Mouse (Mus musculus): Measurements from ENCODE around the gene Rin2. TPM values are rescaled to one million over a fixed set of nuclear protein-coding genes. Genes with fewer than 3 reads are reported as not detected.

The Rin2 gene
- total and polyA plus RNA-seq, 2 experiments from 2014 or later: 13.1 to 16.8 TPM

GRCm38 (mm10) chr2:145797851-145798250 is 122.8 kb downstream of the Rin2 start:
- WGBS: 25% methylated on average over 1 of the region's 1 CpGs
- ATAC-seq (ENCODE audit: insufficient read depth, low read depth): no peak
- no peak overlapping the region for H3K27ac ChIP-seq (ENCODE audit: low read depth)

GRCm38 (mm10) chr2:145798954-145799353 is 123.9 kb downstream of the Rin2 start:
- Histone ChIP-seq H3K4me2 (ENCODE audit: low read depth, low read length) (no peak overlapping the region), H3K4me3 (ENCODE audit: low read depth, low read length) (no peak overlapping the region), H3K9me3 (replicated peaks; ENCODE audit: control insufficient read depth, low read length) (no peaks in the 10 kb centered on the region), H3K4me1 (ENCODE audit: control insufficient read depth, insufficient read depth) (no peaks in the 10 kb centered on the region; the same call in 1 of the 2 replicates), H3K27ac (ENCODE audit: low read depth) (no peak overlapping the region), H3K36me3 (replicated peaks; ENCODE audit: control insufficient read depth, insufficient read depth, low read length) (0 out of 2 replicates have a peak, but pooled peaks cover 7% of the 10 kb centered on the region), H3K27me3 (ENCODE audit: control insufficient read depth, insufficient read depth, low read length) (no peaks in the 10 kb centered on the region), H3K9ac (replicated peaks; ENCODE audit: low read depth, low read length) (no peak overlapping the region)
- 72% methylated on average over 3 of the region's 3 CpGs for WGBS
- TF ChIP-seq EP300 (IDR thresholded peaks at IDR 0.05; ENCODE audit: low read depth): no peak
- no peak for DNase-seq (ENCODE audit: low spot score)
- ATAC-seq (ENCODE audit: insufficient read depth, low read depth): no peak

More at GRCm38 (mm10) chr2:145797851-145798250, 122.8 kb downstream of the Rin2 start:
- Histone ChIP-seq H3K9me3 (replicated peaks; ENCODE audit: control insufficient read depth, low read length) (no peaks in the 10 kb centered on the region), H3K4me2 (ENCODE audit: low read depth, low read length) (no peak overlapping the region), H3K27me3 (ENCODE audit: control insufficient read depth, insufficient read depth, low read length) (no peaks in the 10 kb centered on the region), H3K9ac (replicated peaks; ENCODE audit: low read depth, low read length) (no peak overlapping the region), H3K36me3 (replicated peaks; ENCODE audit: control insufficient read depth, insufficient read depth, low read length) (0 out of 2 replicates have a peak, but pooled peaks cover 7% of the 10 kb centered on the region), H3K4me3 (ENCODE audit: low read depth, low read length) (no peak overlapping the region), H3K4me1 (ENCODE audit: control insufficient read depth, insufficient read depth) (no peaks in the 10 kb centered on the region; the same call in 1 of the 2 replicates)
- no peak for DNase-seq (ENCODE audit: low spot score)
- TF ChIP-seq CTCF (IDR thresholded peaks at IDR 0.05; ENCODE audit: low read depth) (no peak), EP300 (IDR thresholded peaks at IDR 0.05; ENCODE audit: low read depth) (no peak)

- 86% methylated on average over 9 of the region's 9 CpGs for WGBS
- no peak for DNase-seq (ENCODE audit: low spot score)
- TF ChIP-seq EP300 (IDR thresholded peaks at IDR 0.05; ENCODE audit: low read depth): no peak
- TF ChIP-seq CTCF (IDR thresholded peaks at IDR 0.05; ENCODE audit: low read depth): no peak
- H3K9ac ChIP-seq (replicated peaks; ENCODE audit: low read depth, low read length): no peak overlapping the region
- H3K4me2 ChIP-seq (ENCODE audit: low read depth, low read length): no peak overlapping the region
- no peaks in the 10 kb centered on the region for H3K27me3 ChIP-seq (ENCODE audit: control insufficient read depth, insufficient read depth, low read length)
- no peaks in the 10 kb centered on the region for H3K4me1 ChIP-seq (ENCODE audit: control insufficient read depth, insufficient read depth)
- no peak overlapping the region for H3K27ac ChIP-seq (ENCODE audit: low read depth)
- no peak overlapping the region for H3K4me3 ChIP-seq (ENCODE audit: low read depth, low read length)
- H3K36me3 ChIP-seq (replicated peaks; ENCODE audit: control insufficient read depth, insufficient read depth, low read length): 0 out of 2 replicates have a peak, but pooled peaks cover 7% of the 10 kb centered on the region
- no peak for ATAC-seq (ENCODE audit: insufficient read depth, low read depth)
- peaks cover 5% of the 10 kb centered on the region for H3K9me3 ChIP-seq (replicated peaks; ENCODE audit: control insufficient read depth, low read length)
Observed at GRCm38 (mm10) chr2:145801322-145802052, 126.5 kb downstream of the Rin2 start.

- no peak overlapping the region for H3K4me3 ChIP-seq (ENCODE audit: low read depth, low read length)
- peaks cover 5% of the 10 kb centered on the region for H3K9me3 ChIP-seq (replicated peaks; ENCODE audit: control insufficient read depth, low read length)
- no peak for TF ChIP-seq EP300 (IDR thresholded peaks at IDR 0.05; ENCODE audit: low read depth)
- TF ChIP-seq CTCF (IDR thresholded peaks at IDR 0.05; ENCODE audit: low read depth): no peak
- H3K27ac ChIP-seq (ENCODE audit: low read depth): no peak overlapping the region
- no peak overlapping the region for H3K4me2 ChIP-seq (ENCODE audit: low read depth, low read length)
- ATAC-seq (ENCODE audit: insufficient read depth, low read depth) (no peak), DNase-seq (ENCODE audit: low spot score) (no peak)
- WGBS: 72% methylated on average over 2 of the region's 2 CpGs
- H3K27me3 ChIP-seq (ENCODE audit: control insufficient read depth, insufficient read depth, low read length): no peaks in the 10 kb centered on the region
- H3K9ac ChIP-seq (replicated peaks; ENCODE audit: low read depth, low read length): no peak overlapping the region
- H3K4me1 ChIP-seq (ENCODE audit: control insufficient read depth, insufficient read depth): no peaks in the 10 kb centered on the region
- H3K36me3 ChIP-seq (replicated peaks; ENCODE audit: control insufficient read depth, insufficient read depth, low read length): no peaks in the 10 kb centered on the region
Observed at GRCm38 (mm10) chr2:145802626-145803025, 127.6 kb downstream of the Rin2 start.

- TF ChIP-seq EP300 (IDR thresholded peaks at IDR 0.05; ENCODE audit: low read depth) (no peak), CTCF (IDR thresholded peaks at IDR 0.05; ENCODE audit: low read depth) (no peak)
- no peak overlapping the region for H3K27ac ChIP-seq (ENCODE audit: low read depth)
- H3K27me3 ChIP-seq (ENCODE audit: control insufficient read depth, insufficient read depth, low read length): no peaks in the 10 kb centered on the region
- ATAC-seq (ENCODE audit: insufficient read depth, low read depth) (no peak), DNase-seq (ENCODE audit: low spot score) (no peak)
- peaks cover 5% of the 10 kb centered on the region for H3K9me3 ChIP-seq (replicated peaks; ENCODE audit: control insufficient read depth, low read length)
- no peak overlapping the region for H3K4me3 ChIP-seq (ENCODE audit: low read depth, low read length)
- no peak overlapping the region for H3K4me2 ChIP-seq (ENCODE audit: low read depth, low read length)
- no peak overlapping the region for H3K9ac ChIP-seq (replicated peaks; ENCODE audit: low read depth, low read length)
- 84% methylated on average over 9 of the region's 10 CpGs for WGBS
- no peaks in the 10 kb centered on the region for H3K36me3 ChIP-seq (replicated peaks; ENCODE audit: control insufficient read depth, insufficient read depth, low read length)
- no peaks in the 10 kb centered on the region for H3K4me1 ChIP-seq (ENCODE audit: control insufficient read depth, insufficient read depth)
Observed at GRCm38 (mm10) chr2:145803822-145804342, 128.9 kb downstream of the Rin2 start.
